In genomic region chr3:66087608-66088007, GRCm38 (mm10) we compare ENCODE assay signal across 15 mouse cellular contexts.
"Had no signal": no experiment of that assay in that cellular context is flagged by ENCODE, and none has a peak within 500 bp of the region (broad histone marks: within the 10 kb centered on the region; RNA-seq: fewer than 3 reads in every experiment).

No protein-coding gene starts in this region.

- H3K36me3 ChIP-seq: limb, embryonic 13.5 days; liver, embryonic 15.5 days had no signal

- H3K4me1 ChIP-seq: liver, embryonic 15.5 days had no signal

- H3K9me3 ChIP-seq: liver, embryonic 15.5 days had no signal

- H3K27ac ChIP-seq: kidney, postnatal 0 days; limb, embryonic 13.5 days; liver, embryonic 15.5 days; midbrain, embryonic 13.5 days had no signal

- ATAC-seq: intestine, embryonic 16.5 days; lung, postnatal 0 days; midbrain, embryonic 13.5 days had no signal

- H3K4me2 ChIP-seq: limb, embryonic 13.5 days; liver, embryonic 11.5 days; liver, embryonic 15.5 days; midbrain, embryonic 13.5 days had no signal

- DNase-seq: kidney, adult 2 months; kidney, postnatal 4 days; left cerebral cortex, postnatal 4 days; lung, adult 2 months; lung, postnatal 36 days; right cerebral cortex, adult 18-20 months; right cerebral cortex, postnatal 25 days; thymus, postnatal 4 days had no signal

- H3K27me3 ChIP-seq: limb, embryonic 13.5 days; liver, embryonic 15.5 days; midbrain, embryonic 13.5 days had no signal

- H3K9ac ChIP-seq: limb, embryonic 13.5 days; liver, embryonic 15.5 days; midbrain, embryonic 13.5 days had no signal

- H3K4me3 ChIP-seq: limb, embryonic 13.5 days; liver, embryonic 15.5 days; midbrain, embryonic 13.5 days had no signal
